Mouse (Mus musculus): Measurements from ENCODE around the gene Gm13128.
"Not testable (repeated sequence)": the region's sequence is repeated elsewhere in the genome, so short reads cannot be mapped to it uniquely, and the experiment has no call there.

The Gm13128 gene

GRCm38 (mm10) chr4:144329949-144330348 is at the start of gene Gm13128:
TSS of gene Gm13128 (plus strand) at chr4:144330249.
- not testable (repeated sequence) for DNase-seq

GRCm38 (mm10) chr4:144280388-144280787 is 49.7 kb upstream of the Gm13128 start, which contains the start of gene Pramel5:
TSS of gene Pramel5 (minus strand) at chr4:144280488.
- not testable (repeated sequence) for DNase-seq

- DNase-seq: peak; percentile 6
These were observed 30.6 kb upstream of the Gm13128 start for GRCm38 (mm10) chr4:144299414-144299813.

- not testable (repeated sequence) for DNase-seq
These were observed 17.2 kb upstream of the Gm13128 start for GRCm38 (mm10) chr4:144312666-144313460.

GRCm38 (mm10) chr4:144335856-144336255 is 5.8 kb downstream of the Gm13128 start:
- not testable (repeated sequence) for DNase-seq

- not testable (repeated sequence) for DNase-seq
These were observed 27.6 kb downstream of the Gm13128 start, which contains the start of gene Gm13119 for GRCm38 (mm10) chr4:144357642-144358041. TSS of gene Gm13119 (plus strand) at chr4:144357942.

GRCm38 (mm10) chr4:144377911-144378310 is 47.9 kb downstream of the Gm13128 start, which contains the start of gene Pramef20:
TSS of gene Pramef20 (minus strand) at chr4:144377933.
- DNase-seq: no peak

All from kidney, postnatal 10 days (tissue).